Mouse (Mus musculus) retina, postnatal 7 days (tissue): ENCODE data around the gene Aatk.

Experiments used
- DNase-seq: peaks from one replicate; pipeline ENCODE4 v3.0.0-alpha.2; 2012; ENCODE audit warnings: low read depth, low spot score

The Aatk gene

DNA sequence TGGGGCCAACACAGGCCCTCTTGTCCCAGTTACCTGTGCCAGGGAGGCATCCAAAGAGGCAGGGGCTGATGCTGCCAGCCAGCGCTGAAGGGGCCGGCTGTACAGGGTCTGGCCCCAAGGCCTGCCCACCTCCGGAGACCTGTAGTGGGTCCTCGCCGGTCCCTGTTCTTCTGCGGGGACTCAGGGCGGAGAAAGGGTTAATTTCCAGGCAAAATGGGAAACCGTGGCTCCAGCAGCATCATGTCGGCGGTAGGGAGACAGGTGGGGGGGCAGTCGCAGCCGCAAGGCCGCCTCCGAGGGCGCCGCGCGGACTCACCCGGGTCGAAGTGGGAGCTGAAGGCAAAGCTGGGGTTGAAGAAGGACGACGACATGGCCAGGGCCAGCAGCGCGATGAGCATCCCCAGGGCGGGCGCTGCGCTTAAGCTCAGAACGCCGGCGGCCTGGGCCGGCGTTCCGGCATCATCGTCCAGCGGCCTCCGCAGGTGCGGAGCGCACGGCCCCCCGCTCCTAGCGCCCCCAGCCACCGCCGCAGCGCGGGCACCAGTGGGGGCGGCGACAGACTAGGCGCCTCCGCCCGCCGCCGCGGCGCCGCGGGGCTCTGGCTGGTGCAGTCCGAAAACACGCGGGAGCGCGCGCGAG is at the start of gene Aatk:
Gene Aatk (minus strand): TSS at position 615 of the 639 bp plus-strand sequence.
- no peak for DNase-seq

DNA sequence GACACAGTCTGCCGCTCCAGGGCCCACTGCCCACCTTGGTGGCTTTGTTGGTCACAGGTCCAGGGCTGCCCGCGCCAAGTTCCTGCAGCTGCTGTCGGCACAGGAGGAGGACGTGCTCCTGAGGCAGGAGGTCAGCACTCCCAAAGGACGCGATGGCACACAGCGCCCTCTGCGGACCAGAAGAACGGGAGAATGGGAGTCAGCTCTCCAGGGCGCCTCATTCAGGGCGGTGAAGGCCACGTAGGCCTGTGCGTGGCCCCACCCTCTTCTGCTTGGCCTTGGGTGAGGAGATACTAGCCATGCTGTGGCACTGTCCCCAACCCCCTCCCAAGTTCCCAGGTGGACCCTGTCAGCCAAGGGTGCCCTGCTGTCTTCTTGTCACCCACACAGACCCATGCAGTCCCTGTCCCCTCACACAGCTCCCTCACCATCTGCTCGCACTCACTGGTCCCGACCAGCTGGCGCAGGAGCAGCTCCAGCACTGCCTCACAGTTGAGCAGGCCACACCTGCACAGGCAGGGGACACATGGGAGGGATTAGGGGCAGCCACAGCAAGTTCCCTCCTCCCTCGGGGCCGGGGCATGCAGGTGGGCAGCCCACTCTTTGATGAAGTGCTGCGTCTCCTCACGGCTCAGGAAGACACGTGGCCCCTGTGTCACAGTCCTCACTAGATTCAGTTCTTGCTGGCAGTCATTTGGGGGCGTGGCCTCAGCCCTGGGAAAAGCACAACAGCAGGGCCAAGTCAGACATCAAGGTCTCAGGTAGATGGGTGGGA is 46.0 kb upstream of the Aatk start:
- no peak for DNase-seq

DNA sequence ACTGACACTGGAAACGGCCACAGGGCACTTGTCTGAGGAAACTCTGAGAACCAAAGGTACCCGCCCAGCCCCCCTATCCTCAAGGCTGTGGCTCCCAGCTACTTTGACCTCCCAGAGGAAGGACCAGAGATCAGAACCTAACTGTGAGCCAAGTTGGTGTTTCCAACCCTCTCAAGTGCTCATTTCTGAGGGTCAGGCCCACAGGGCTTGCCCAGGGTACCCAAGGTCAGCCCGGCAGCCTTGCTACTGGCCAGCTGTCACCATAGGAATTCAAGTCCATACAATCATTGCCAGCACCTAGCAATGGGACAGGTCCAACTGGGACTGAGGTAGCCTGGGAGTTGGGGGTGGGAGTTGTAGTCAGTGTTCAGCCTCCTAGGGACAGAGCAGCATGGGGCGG is 43.7 kb upstream of the Aatk start:
- DNase-seq: no peak

DNA sequence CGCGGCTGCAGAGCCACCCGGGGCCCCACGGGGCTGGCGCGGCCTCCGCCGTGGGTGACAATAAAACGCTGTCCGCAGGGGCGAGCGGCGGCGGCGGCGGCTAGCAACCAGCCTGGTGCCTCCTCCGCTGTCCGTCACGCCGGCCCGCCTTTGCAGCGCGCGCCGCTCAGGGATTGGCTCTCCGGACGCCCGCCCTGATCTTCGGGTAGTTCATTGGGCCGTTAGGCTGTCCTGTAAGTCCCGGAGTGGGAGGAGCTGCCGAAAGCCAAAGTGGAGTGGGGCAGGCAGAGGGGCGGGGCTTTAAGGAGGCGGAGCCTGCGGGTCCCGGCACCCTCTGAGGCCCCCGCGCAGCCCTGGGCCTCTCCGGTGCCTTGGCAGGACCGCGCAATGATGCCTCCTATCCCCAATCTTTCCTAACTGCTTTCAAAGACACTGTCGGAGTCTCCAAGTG is 39.8 kb upstream of the Aatk start, which contains the start of gene Cep131:
Gene Cep131 (minus strand): TSS at position 126 of the 451 bp plus-strand sequence.
- peak; percentile 94 for DNase-seq

DNA sequence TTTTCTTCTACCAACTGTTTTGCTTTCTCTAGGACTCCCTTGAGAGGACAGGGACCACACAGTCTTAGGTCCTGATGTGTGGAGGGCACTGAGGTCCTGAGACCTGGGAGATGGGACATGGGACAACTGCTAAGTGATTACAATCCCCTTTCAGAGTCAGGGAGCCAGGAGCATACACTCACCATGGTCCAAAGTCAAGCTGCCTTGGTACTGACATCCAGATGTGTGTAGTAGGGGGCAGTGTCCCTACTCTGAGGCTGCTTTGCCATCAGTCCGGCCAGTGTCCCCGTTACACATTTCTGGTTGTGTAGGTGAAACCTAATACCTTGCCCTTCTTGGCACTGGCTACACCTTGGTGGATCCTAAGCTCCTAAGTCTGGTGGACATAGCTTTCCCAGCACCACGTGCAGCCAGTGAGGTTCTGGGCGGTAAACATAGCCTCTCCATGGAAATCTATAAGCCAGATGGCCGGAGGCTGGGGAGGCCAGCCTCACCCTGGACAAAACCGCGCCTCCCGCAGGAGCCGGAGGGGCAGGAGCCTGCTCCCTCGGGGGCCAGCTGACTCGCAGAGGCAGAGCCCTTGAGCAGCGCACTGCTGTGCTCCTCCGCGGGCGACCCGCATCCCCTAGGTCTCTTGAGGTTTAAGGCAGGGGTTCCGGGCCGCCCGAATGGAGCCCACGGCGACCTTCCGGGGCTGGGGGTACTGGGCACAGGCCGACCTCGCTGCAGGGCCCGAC is 39.1 kb upstream of the Aatk start:
- peak; percentile 27 for DNase-seq

DNA sequence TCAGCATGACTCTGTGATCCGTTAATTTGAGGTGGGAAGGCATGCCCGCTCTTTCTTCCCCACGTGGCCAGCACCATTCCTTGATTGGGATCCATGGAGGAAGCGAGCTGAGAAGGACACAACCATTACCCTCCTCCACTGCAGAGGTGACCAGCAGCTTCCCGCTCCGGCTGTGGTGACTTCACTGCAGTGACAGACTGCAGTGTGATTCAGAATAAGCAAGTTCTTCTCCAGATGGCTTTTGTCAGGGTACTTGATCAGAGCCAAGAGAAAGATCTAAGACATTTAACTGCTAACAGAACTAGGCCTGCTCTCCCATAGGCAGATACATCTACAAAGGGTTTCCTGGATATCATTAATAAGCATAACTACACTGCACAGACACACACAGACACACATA is 33.3 kb upstream of the Aatk start:
- DNase-seq: no peak

DNA sequence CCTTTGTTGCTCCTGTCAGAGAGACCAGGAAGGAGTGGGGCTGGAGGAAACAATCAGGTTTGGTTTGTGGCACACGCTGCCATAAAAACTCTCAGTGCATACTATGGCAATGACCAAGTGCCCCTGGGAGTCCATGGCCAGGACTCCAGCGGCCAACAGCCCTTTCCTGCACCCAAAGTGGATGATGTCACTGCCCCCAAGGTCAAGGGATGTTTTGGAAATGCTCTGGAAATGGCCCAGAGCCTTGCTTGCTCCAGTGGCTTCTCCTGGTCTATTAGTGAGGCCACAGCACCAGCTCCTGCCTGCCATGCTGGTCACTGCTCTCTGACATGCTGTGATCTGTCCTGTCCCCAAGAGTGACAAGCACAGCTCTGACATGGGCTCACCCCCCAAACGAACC is 29.2 kb upstream of the Aatk start:
- DNase-seq: no peak

DNA sequence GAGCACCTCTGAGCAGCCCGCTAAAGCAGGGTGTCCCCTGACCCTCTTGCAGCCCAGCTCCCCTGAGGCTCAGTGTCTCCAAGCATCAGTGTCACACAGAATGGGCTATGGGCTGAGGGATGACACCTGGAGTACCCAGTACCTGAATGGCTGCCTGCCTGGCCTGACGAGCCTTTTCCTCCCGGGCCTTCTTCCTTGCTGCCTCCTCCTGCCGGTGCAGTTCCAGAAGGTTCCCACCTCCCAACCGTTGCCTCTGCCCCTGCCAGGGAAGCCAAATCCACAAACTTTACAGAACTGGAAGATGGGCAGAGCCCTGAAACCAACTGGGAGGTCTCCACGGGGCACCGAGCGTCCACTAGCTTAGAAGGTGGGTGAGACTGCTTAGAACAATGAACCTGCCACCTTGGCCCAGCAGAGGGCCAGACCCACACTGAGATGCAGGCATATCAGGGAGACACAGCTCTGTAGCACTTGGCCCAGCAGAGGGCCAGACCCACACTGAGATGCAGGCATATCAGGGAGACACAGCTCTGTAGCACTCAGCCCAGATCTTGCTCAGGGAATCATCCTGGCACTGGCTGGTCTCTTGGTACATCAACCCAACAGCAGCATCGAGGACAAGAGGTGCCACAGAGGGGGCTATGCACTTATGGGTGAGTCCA is 26.1 kb upstream of the Aatk start:
- no peak for DNase-seq

DNA sequence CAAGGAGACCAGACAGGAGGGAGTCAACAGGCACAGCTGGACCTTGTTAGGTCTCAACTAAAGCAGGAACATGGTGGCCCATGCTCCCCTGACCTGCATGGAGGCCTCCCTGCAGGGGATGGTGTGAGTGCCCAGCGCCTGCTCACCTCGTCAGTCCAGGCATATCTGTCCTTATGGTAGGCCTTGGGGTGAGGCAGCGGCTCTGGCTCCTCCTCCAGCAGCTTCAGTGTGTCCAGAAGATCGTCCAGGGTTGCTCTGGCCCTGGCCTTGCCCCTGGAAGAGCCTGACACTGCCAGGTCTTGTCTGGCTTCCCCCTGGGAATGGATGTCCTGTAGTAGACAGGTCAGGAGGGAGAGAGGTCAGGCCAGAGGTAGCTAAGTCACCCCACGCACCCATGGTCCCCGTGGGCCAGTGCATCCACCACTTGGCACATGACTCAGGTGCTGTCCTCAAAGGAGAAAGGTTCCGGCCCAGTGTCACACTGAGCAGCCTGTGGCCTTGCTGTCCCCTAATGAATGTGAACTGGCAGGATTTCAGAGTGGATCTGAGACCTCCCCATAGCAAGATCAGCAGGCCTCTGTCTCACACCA is 24.9 kb upstream of the Aatk start:
- DNase-seq: no peak

DNA sequence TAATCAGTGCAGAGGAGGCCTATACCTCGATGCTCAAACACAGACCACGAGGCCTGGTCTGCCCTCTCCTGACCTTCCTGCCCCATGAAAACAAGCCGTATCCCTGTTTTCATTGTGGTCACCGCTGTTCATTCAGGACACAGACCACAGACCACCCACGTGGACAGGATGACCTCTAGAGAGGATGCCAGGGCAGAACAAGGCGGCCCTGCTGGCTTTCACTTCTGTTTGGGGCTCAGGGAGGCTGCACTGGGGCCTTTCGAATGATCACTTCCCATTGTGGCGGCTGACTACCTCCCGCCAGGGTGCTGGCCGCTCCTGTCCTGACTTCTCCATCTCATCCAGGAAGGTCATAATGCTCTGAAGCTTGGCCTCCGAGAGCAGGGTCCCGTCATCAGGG is 24.1 kb upstream of the Aatk start:
- DNase-seq: no peak

DNA sequence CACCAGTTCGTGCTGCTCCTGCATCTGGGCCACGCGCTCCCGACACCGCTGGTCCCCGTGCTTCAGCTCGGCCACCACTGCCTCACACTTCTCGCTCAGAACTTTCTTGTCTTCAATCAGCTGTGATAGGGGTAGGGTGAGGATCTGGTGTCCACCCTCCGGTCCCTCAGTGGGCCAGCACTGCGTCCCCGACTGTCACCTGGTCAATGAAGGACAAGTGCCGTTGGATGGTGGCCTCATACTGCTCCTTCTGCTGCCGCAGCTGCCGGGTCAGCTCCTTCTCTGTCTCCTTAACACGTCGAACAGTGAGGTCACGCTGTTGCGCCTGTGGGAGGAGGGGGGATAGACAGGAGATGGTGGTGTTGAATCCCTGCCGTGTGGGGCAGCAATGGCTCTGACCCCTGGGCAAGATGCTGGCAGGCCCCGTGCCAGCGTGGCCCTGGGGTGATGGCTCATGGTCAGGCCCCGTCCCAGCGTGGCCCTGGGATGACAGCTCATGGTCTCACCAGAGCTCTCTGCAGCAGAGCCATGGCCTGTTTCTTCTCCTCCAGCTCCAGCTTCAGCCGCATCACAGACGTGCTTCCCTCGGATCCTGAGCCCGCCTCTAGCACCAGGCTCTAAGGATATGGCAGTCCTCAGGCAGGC is 23.4 kb upstream of the Aatk start:
- no peak for DNase-seq

DNA sequence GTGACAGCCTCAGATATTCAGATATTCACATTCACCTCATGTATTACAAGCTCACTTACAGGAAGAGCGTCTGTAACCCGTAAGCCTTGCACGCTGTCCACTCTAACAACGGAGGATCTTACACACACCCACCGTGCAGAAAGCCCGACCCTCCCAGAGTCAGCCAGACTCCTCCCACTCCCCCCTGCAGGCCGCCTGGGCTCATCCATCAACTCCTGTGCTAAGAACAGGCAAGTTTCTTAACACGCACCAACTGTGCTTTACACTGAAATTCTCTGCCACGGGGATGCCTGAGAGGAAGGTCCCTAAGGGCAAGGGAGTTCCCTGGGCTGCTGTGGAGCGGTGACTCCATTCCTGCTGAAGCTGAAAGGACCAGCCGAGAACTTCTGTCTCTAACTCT is 22.3 kb upstream of the Aatk start:
- no peak for DNase-seq

DNA sequence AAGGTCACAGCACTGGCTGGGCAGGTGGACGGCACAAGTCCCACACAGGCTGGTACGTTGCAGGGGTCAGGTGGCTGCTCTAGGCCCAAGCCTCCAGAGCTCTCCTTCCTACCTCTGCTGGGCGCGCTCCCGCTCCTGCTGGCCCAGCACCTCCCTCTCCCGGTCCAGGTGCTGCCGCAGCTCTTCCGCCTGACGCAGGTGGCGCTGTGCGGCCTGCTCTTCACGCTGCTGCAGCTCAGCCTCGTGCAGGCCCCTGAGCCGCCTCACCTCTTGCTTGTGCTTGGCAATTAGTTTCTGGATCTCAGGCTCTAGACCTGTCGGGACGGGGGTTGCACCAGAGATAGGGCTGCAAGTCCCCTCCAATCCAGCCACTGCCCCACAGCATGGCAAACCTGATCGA is 20.9 kb upstream of the Aatk start:
- DNase-seq: no peak

DNA sequence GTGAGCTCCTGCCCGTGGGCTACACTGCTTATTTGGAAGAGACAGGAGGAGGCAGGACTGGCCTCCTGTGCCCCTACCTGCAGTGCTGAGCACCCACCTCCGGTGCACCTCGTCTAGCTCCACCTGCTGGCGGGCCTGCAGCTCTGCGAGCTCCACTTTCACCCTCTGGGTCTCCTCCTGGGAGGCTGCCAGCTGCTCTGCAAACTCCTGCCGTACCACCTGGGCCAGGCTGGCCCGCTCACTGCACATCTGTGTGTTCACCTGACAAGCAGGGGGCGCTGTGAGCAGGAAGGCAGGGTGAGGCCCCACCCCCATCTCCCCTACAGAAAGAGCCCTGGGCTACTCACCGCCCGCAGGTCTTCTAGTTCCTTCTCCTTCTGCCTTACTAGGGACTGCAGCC is 18.3 kb upstream of the Aatk start:
- DNase-seq: peak; percentile 42

DNA sequence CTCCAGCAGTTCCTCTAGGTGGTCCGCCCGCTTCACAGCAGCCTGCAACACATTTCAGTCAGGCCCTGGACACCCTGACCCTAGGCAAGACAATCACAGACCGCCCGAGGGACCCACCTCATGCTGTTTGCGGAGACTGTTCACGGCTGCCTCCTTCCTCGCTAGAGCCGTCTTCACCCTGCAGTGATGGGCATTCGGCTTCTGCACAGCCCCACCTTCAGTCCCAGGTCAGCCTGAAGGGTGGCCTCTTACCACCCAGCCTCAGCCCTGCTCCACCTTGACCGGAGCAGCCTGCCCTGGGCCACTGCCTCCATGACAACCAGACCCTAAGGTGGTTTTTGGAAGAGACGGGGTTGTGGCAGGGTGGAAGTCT is 17.7 kb upstream of the Aatk start:
- no peak for DNase-seq

DNA sequence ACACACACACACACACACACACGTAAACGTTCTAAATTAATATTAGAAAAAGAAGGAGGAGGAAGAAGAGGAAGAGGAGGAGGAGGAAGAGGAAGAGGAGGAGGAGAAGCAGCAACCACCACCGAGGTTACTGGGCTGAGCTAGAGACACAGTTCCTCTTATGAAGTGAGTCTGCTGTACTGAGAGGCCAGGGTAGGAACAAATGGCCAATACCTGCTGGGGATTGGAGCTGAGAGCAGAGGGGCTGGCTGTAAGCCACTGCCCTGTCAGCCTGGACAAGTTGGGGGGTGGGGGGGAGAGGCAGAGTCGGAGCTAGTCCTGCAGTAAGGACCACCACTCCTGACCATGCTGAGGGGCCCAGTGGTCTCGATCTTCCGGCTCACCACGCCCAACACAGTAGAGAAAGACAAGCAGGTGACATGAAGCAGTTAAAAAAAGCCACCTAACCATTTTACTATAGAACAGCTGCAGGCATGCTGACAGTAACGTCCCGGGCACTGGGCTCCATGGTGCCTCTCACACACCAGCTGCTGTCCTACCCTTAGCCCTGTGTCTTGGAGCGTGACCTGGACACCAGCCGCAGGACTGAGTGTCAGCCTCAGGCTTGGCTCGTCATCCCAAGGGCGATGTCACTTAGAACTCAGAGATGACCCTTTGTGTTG is 17.2 kb upstream of the Aatk start:
- DNase-seq: no peak

DNA sequence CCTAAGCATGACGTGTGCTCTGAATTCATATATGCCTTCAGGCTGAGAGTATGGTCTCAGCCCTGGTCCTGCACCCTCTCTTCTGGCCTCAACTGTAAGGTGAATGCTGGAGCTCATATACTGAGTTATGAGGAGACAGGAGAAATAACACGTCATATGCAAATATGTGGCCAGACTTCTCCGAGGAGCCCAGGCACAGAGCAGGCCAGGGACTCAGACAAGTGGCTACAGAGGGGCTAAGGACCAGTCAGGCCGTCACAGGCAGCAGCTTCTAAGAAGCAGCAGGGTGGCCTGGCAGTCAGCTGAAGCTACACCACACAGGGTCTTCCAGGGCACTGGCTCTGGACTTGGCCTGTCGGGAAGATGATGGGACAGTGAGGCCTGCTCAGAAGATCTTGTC is 16.4 kb upstream of the Aatk start:
- no peak for DNase-seq

DNA sequence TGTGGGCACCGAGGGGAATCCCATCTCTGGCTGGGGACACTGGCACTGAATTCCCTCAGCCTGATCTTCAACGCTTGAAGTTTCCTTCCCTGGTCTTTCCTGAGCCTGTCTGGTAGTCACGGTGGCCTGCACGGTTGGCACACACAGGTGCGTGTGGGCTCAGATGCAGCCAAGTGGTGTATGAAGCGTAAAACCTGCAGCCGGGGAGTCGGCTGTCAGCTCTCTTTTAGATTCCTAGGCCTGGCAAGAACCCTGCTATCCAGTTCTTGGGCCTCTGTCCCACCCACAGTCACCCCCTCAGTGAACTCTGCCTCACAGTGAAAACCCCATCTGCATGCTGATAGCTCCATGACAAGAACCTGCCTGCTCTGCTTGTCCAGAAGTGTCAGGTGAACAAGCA is 13.7 kb upstream of the Aatk start:
- DNase-seq: no peak

DNA sequence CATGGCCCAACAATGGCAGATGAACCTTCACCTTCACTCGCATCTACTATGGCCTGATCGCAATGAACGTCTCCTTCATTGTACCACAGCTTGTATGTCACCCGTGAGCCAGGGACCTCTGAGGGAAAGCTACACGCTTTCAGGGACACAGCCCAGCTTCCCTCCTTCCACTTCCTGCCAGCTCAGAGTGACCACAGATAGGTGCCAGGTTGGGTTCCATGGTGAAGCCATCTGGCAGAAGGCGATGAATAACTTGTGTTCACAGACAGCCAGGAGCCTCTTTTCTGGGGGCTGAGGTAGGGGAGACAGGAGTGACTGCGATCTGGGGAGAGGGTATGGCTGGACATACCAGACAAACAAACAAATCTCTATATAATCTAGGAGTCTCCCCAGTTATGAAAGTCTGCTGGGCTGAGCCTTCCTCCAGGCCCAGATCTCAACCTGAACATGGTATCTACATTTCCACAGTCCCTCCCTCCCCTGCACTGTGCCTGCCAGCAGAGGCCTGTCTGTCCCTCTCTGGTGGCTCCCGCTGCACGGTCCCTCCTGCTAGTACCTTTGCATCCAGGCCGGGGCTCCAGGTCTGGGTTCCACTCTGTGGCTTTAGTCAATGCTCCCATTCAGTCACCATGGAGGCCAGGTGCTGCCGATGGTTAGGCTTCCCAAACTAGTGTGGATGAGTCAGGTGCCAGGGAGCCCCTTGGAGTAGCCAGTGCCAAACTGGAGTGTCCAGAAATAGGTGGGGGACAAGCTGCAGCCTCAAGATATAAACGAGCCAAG is 9.2 kb upstream of the Aatk start:
- DNase-seq: no peak

DNA sequence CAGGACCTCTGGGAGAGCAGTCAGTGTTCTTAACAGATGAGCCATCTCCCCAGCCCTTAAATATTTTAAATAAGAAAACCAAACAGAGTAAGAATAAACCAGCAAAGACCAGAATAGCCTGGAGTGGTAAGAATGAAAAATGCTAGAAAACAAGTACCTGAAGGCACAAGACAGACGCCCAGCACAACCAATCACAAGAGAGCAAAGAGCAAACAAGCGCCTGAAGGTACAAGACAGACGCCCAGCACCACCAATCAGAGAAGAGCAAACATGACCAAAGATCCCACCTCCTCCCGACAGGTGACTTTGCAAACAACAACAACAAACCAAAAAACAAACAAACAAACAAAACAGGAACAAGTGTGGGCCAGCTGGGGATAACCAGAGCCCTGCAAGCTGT is 6.9 kb upstream of the Aatk start:
- DNase-seq: no peak
